Mouse (Mus musculus) liver, adult (tissue): ENCODE measurements around the gene Kcne4.

Experiments
- GATA4 ChIP-seq: IDR thresholded peaks from 2 replicates; pipeline ENCODE4 v1.6.1; 2014; ENCODE audit warnings: mild to moderate bottlenecking, low read length; ENCODE audit not compliant: insufficient replicate concordance

The Kcne4 gene

DNA sequence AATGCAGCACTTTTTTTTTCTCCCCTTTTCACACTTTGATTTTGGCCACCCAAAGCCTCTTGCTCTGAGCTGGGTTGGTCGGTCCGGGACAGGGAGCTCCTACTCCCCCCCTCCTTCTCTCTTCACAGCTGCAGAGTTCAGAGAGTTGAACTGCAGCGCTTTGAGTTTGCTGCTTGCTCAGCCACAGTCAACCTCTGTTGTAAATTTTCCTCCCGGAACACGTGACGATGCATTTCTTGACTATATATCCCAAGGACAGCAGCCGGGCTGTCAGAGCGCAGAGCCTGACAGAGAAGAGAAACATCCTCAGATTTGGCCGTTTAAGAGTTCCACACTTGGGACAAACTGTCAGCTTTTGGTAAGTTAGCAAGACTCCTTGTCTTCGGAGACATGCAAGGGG lies at the start of gene Kcne4:
Gene Kcne4 (plus strand): TSS at position 120 of the 400 bp plus-strand sequence.
- no peak for TF ChIP-seq GATA4

DNA sequence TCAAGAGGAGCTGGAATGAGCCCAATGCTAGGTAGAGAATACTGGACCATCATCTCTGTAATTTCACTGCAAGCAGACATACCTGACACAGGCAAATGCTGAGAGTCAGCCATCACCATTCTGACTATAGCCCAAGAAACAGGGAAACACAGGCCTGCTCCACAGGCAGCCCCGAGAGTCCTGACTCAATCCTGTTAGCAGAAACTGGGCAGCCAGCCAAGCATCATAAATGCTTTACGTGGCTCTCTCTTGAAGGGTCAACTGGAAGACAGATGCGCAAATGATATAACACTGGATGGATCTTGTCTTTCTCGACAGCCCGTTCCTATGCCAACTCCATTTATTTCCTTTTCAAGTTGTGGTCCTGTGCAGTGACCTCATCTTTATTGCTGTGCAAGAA lies 34.7 kb upstream of the Kcne4 start:
- no peak for TF ChIP-seq GATA4

DNA sequence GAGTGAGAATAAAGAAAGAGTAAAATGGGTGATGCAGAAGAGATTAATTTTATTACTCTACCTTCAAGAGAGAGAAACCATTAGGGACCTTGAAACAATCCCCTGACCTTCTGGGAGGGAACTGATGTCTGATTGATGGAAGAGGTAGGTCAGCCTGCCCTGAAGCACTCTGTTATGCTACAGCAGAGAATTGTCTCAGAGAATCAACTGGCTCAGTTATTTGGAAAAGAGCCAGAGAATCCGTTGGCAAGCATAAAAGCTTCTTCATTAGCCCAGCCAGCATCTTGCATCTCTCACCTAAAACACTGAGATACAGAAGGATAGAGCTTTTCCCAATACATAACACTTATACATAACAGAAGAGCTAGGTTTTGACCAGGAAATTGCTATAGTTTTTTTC lies 26.8 kb upstream of the Kcne4 start:
- TF ChIP-seq GATA4 = no peak

DNA sequence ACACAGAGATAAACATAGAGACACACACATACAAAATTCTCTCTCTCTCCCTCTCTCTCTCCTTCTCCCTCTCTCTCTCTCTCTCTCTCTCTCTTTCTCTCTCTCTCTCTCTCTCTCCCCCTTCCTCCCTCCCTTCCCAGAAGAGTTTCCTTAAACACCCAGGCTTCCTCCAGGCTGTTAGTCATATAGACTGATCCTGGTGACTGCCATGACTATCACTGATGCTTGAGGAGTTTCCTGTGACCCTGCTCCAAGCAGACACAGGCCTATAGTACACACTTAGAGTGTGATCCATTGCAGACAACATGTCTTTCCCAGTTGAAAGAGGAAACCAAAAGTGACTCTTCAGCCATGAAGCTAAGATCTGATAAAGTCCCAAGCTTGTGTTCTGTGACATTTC lies 9.1 kb upstream of the Kcne4 start:
- TF ChIP-seq GATA4 = no peak

DNA sequence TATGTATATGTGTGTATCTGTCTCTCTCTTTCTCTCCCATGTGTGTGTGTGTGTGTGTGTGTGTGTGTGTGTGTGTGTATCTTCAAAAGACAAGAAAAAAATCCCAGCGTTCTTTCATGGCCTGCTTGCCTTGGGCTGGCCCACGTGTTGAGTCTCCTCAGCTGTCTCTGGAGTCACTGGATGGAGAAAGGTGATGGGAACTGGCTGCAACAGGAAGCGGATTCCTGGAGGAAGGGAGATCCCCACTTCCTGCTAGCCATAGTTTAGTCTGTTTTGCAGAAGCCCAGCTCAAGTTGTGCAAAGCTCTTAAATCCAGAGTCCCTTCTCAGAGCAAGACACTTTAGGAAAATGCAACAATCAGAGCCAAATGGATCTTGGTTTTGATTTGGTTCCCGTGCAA lies 6.7 kb upstream of the Kcne4 start:
- TF ChIP-seq GATA4 = no peak

DNA sequence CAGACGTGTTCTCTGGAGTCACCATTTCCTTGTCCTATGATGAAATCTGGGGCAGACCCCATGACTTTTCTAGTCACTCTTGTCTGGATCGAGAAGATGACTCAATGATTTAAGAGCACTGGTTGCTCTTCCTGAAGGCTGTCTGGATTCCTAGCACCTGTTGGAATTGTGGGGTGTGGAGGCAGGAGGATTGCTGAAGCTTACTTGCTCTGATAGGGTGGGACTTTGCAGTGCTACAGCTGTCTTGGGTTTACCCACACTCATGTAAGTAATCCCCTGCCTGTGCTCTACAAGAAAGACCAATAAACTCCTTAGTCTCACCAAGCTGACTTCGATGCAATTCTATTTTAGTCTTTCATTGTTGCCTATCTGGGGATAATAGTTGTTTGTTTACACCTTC lies 5.7 kb upstream of the Kcne4 start:
- no peak for TF ChIP-seq GATA4

DNA sequence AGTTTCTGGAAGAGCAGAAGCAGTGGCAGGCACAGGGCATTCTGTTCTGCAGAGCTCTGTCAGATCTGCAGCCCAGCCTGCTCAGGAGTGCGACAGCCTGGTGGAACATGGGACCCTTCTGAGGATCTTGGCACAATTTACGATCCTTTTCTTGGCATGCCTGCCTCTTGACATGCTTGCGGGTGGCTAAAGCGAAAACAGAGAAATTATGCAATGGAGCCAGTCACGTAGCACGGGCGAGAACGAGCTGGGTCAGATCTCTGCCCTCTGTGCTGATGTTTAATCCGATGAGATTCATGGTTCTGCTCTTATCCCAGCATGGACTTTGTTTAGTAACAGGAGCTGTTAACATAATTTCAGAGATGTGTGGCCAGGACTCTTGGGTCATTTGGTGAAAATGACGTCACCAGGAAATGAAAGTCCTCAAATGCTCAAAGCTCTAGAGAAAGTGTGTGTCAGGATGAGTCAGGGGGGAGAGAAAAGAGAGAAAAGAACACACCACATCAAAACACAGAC lies 4.5 kb upstream of the Kcne4 start:
- no peak for TF ChIP-seq GATA4

DNA sequence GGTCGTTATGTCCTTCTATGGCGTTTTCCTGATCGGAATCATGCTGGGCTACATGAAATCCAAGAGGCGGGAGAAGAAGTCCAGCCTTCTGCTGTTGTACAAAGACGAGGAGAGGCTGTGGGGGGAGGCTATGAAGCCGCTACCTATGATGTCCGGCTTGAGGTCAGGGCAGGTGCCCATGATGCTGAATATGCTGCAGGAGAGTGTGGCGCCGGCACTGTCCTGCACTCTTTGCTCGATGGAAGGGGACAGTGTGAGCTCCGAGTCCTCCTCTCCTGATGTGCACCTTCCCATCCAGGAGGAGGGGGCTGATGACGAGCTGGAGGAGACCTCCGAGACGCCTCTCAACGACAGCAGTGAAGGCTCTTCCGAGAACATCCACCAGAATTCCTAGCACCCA lies 1.2 kb downstream of the Kcne4 start:
- no peak for TF ChIP-seq GATA4

DNA sequence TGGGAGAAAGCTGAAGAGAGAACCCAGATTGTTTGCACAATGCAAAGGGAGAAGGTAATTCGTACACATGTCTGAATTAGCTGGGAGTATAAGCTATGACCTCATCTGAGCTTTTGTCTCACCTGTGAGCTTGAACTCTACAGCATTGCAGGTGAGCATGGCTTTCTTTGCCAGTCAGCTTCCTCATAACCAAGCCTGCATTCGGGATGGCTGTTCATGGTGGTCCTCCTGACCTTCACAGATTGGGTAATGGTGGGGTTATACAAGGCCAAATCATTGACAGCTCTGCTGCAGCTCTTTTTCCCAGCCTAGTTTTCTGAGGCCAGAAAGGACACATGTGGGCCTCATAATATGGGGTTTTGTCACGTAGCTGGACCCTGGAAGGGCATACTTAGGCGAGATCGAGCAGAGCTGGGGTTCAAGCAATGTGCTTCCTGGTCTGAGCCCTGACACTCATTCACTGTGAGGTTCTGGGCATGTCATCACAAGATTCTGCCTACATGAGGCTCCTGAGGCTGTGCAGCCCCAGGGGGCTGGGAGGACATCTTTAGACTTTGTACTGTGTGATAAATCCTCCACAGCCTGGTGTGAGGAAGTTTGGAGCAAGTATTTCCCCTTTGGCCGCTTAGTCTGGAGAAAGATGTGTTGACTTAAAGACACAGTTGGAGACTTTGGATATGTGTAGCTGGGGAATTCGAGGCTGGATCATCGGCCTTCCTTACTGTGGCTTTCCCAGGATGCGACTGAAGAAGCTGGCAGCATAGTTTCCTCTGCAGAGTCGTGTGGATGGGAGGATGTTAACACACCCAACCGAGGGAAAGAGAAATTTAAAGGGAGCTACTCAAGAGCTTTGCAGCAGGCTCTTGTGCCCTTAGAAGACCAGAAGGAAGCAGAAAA lies 2.3 kb downstream of the Kcne4 start:
- no peak for TF ChIP-seq GATA4

DNA sequence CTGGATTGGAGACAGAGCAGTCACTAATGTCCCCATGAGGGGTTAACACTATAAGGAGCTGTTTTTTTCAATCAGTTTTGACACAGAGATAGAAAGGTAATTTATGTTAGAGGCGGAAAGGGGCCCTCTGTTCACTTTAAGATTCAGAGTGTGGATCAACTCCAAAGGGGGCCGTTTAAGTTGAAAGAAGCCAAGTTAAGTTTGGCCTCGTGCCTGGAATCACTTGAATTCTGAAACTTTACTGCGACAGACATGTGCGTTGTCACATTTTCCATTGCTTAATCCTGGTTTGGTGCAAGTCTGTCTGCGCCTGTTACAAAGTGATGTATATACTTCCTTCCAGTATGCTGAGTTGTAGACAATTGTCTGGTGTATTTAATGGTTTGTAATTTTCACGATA lies 3.0 kb downstream of the Kcne4 start:
- TF ChIP-seq GATA4 = no peak

DNA sequence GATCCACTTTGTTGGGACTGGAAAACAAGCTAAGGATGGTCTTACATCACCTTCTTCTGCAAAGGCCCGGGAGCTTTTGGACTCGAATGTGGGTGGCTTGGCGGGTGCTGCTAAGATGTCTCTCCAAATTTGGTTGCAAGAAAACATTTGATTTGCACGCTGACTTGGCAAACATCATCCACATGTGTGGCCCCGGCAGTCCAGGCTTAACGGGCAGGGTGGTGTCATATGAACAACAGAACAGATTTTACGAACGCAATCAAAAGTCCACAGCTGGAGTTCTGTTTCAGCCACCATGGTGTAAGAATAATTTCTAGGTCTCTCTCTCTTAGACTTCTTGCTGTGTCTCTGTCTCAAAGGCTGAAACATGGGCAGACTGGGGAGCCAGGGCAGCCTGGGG lies 3.6 kb downstream of the Kcne4 start:
- TF ChIP-seq GATA4 = no peak

DNA sequence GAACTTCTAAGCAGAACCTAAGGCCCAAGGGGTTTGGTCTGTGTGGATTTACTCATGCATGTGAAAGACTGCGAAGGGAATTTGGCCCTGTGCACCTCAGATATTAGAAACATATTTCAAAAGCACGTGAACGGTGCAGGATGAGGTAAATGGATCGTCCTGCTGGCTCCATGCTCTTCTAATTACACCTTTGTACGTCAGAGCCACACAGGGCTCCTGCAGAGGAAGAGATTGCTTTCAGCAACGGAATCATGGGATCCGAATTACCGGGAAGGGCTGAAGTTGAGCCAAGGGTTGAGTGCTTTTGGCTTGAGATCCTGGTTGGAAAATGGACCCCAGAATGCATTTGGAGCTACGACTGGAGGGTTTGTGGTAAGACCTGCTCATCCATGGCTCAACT lies 4.6 kb downstream of the Kcne4 start:
- no peak for TF ChIP-seq GATA4

DNA sequence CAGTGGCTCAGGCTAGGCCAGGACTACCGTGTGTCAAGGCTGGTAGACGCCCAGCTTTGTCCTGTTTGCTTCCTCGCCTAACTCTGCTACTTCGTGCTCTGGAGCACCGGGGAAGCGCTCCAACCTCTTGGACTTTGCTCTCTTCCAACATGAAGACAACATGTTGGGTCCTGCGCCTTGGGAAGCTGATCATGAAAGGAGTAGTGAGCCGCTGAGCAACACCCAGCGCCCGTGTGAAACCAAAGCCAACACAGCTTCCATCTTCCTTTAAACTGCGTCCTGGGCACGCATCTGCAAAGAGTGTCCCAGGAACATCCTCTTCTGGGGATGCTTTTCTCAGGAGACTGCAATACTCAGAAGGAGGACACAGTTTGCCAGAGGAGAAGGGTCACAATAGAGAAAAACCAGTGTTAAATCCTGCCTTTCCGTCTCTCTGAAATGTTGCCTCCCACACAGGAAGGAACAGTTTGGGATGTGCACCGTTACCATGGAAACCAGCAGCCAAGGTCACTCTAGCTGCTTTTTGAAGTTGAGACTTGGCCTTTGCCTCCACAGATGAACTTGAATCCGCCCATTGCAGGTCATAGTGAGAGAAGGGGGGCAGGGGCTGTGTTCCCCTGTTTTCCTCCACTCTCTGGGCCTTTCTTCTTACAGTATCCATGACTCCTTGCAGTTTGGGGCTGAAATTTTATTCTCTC lies 5.3 kb downstream of the Kcne4 start:
- TF ChIP-seq GATA4 = no peak

DNA sequence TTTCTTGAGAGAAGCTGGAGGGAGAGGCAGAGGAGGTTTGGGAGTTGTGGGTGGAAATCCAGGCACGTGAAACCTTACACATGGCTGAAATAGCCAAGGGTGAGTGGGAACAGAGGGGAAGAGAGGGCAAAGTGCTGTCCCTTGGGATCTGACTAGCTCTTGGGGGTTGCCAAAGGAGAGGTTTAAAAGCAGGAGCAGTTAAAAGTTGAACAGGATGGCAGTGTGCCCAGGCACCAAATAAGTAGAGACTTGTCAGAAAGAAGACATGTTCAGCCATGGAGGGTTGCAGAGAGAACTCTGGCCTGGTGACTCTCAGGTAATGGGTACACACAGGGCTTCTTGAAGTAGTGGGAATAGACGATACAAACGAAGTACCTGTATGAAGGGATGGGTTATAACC lies 8.7 kb downstream of the Kcne4 start:
- no peak for TF ChIP-seq GATA4

DNA sequence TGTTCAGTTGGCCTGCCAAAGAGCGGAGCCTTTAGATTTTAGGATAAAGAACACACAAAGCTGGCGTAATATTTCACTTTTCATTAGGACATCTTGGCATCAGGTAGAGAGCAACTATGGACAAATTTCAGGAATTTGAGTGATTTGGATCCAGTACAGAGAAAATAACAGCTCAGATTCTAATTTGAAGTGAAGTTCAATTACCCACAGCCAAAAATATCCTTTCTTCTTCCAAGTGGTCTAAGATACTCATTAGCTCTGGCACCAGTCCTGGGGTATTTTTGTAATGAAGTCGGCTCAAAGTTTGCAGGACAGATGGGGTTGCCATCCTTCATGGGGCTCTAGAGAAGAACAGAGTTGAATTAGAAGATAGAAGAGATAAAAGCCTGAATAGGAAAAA lies 21.9 kb downstream of the Kcne4 start:
- TF ChIP-seq GATA4 = no peak

DNA sequence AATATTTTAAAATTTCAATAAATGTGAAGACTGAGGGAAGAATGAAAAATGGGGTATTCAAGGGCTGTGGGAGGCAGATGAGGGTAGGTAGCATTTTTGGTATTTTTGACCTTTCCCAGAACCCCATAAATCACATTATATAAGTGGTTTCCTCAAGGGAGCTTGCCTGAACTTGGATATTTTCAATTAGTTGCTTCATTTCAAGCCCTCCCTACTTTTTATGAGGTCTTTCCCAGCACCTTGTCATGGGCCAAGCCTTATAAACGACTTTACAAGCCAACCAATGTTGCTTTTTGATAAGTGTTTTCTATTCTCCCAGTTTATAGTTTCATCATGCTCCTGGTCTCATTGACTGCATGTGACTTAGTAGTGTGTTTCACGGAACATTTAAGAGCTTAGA lies 24.2 kb downstream of the Kcne4 start:
- TF ChIP-seq GATA4 = no peak

DNA sequence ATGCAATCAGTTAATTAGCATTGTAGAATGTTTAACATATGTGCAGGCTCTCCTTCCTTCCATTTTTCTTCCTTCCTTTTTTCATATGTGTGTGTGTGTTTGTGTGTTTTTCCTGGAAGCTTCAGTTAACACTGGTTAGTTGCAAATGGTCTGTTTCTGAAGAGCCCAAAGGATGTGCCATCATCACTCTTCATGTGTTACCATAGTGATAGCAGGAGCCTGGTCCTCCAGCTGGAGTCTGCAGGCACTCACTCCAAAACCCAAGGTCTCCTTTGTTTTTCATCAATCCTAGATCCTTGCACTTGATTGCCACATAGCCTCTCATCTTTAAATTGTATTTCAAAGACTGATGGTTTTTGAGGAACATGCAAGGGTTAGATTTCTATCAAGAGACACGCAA lies 29.1 kb downstream of the Kcne4 start:
- TF ChIP-seq GATA4 = no peak

DNA sequence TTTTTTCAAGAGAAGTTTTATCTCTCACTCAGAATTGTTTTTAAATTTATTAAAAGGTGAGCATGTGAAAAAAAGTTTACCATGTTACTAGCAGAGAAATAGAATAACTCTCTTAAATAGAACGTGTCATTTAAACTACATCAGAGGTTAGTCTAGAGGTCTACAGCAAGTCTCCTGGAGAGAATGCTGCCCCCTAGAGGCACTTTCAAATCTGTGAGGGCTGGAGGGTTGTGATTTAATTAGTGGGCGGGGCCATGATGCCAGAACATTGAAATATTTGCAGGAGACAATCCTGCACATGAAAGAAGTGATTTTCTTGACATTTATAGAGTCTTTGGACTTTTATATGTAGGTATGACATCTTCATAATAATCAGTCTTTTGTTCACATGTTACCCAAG lies 29.9 kb downstream of the Kcne4 start:
- no peak for TF ChIP-seq GATA4
